Mouse (Mus musculus) left cerebral cortex, adult 9 months (tissue): Measurements from ENCODE around the gene Polg2.
A peak's percentile ranks its signal among the peaks of the same experiment; 100 is the strongest.
"Not testable (repeated sequence)": the region's sequence is repeated elsewhere in the genome, so short reads cannot be mapped to it uniquely, and the experiment has no call there.

Source experiments
- DNase-seq, 2 experiments: peaks; one replicate each; pipeline ENCODE4 v3.0.0; 2022; ENCODE audit warnings: low spot score in 2 of 2

The Polg2 gene

DNA sequence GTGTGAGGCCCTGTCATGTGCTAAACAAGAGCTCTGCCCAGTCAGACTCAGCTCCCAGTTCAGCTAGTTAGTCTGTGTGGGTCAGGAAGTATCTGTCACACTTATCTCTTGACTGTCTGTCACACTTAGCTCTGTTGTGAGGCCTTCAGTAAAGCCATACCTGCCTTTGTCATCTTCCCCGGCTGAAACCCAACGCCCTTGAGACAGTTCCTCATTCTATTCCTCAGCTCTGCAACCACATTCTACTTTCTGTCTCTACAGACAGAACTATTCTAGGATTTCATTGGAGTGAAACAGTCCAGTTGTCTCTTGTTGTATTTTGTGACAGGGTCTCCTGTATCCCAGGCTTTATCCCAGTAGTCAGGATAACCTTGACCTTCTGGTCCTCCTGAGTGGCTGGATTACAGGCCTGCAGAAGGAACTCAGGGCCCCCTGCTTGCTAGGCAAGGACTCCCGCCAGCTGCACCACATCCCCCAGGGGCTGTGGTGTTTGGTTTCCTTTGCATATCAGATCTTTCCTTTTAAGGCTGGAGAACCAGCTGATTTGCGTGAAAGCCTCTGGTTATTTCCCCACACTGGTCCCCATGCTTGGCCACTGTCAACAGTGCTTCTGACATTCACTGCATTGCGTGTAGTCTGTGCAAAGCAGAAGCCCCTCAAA, 17.1 kb downstream of the Polg2 start:
- peak in 1 of 2 experiments; percentile 33 for DNase-seq

DNA sequence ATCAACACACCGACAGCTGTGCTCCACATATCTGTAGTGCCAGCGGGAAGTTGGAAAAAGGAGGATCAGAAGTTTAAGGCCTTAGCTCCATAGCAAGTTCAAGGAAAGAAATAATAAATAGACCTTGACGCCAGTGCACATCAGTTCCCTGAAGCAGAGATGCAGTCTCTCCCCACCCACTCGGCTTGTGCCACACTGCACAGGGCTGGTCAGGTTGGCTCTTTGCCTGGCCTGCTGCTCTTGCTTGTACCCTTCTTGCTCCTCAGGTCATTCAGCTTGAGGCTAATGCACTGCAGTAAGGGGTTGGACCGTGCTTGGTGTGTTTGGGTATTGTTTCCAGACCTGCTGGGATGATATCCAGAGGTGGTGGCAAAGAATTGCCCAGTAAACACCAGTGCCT, 18.8 kb downstream of the Polg2 start:
- no peak for DNase-seq

DNA sequence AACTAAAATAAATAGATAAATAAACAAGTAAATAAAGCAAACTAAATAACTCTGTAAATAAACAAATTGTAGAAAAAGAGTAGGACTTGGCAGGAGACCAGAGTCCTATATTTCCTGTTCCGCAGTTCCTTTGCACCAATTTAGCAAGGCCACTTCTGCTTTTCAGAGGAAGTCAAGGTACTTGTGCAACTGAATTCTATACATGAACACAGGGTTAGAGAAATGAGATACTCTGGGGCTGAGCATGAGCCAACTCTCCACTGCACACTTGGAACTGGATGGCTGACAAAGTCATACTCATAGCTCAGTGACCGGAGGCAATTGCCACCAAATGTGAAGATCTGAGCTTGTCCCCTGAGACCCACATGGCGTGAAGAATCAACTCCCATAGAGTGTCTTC, 20.3 kb downstream of the Polg2 start:
- no peak for DNase-seq

DNA sequence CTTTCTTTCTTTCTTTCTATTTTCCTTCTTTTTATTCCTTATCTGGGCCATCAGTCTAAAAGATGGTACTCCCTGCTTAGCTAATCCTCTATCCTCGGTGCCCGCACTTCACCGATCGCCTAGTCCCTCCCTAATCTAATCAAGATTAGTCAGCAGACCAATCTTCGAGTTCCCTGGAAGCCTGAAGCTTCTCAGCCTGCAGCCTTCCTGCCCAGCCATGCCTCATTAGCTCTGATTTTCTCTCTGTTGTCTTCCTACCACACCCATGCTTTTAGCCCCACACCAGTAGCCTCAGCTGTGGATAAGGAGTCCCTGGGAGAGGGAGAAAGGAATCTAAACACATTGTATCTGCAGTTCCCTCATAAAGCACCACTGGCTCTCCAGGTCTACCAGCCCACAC, 23.8 kb downstream of the Polg2 start:
- no peak for DNase-seq

DNA sequence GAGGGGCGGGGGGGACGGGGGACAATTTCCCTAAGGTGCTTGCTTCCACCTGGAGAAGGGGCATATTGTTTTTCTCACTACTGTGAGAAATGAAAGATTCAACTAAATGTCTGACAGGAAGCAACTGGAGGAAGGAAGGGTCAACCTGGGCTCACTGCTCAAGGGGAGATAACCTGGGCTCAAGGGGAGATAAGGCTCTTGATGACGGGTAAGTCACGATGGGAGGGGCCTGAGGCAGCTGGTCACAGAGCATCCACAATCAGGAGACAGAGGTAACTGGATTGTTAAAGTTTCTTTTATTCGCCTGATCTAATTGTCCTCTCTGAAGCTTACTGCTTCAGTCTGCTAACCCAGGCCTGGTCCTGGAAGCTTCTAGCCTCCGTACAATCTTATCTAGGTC, 26.0 kb downstream of the Polg2 start:
- no peak for DNase-seq

DNA sequence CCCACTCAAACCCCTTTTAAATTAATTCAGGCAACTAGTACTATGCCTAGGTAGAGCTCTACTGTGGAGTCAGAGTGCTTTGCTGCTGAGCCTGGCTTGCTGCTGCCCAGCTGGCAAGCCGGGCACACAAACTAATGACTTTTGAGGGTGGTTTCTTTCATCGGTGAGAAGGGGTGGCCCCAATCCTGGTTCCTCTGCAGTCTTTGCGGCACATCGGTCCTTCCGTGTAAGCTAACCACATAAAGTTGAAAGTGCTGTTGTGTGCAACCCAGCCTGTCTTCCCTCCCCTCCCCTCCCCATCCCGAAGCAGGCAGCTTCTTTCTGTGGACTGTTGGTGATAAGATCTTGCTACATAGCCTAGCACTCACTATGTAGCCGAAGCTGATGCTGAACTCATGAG, 27.2 kb downstream of the Polg2 start:
- DNase-seq: no peak

DNA sequence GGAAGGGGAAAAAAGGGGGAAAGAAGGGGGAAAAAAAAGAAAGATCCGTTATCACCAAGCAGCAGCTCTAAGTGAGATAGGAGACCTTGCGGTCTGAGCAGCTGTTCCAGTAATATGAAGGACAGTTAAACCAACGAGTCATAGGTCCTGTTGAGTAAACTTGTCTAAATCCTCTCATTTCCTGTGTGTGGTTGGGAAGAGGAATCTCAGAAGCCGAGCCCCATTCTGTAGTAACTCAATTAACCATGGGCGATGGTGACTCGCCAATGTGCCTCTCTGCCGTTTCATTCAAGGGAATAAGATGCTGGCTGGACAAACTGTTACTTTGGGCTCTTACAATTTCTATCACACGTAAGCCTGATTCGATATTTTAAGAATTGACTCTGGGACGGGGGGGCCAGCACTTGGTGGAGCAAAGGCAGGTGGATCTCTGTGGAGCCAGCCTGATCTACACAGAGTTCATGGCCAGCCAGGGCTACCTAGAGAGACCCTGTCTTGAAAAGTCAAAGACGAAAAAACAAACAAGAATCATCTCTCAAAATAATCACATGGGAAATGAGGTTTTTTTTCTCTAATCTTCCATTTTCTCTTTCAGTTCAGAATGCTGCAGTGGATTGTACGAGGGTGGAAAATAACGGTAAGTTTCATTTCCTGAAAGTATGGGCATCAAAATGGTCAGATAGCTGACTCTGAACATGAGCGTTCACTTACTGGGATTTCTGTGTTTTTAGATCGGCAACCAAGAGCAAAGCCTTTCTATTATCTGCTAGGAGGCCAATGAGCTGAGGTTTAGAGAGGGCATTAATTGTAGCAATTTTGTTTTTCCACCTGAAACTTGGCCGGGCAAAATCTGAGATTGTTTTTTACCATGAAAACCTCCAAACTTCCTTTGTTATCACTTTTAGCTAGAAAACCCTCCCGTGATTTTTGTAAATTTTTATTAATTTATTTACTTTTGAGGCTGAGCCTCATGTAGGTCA, 28.0 kb downstream of the Polg2 start, which contains the start of gene Milr1:
Milr1 (plus strand) TSS at position 188 of the 980 bp plus-strand sequence.
- no peak for DNase-seq

DNA sequence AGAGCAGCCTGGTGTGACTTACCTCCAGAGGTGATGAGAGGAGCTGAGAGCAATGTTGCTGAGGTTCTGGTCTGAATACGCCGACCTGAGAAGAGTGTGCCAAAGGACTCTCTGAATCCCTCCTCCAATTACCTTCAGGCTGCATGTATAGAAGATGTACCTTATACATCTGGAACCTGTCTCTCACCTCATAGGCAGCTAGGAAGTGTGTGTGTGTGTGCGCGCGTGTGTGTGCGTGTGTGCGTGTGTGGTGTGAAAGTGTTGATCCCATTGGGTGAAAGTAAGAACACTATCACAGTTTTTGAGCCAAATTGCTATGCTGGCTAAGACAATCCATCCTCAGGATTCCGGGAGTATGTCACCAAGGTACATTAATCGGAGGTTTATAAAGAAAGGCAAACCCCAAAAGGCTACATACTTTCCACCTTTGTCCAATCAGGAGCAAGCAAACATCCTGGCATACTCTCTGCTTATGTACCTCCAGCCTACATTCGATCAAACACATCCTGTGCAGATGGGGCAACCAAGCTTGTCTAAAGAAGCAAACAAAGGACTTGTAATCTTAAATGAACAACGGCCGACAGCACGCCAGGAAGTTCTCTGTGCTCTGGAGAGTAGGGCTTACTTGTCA, 29.1 kb downstream of the Polg2 start, which contains the start of gene Pecam1:
Pecam1 (minus strand) TSS at position 508 of the 631 bp plus-strand sequence.
- DNase-seq: no peak

DNA sequence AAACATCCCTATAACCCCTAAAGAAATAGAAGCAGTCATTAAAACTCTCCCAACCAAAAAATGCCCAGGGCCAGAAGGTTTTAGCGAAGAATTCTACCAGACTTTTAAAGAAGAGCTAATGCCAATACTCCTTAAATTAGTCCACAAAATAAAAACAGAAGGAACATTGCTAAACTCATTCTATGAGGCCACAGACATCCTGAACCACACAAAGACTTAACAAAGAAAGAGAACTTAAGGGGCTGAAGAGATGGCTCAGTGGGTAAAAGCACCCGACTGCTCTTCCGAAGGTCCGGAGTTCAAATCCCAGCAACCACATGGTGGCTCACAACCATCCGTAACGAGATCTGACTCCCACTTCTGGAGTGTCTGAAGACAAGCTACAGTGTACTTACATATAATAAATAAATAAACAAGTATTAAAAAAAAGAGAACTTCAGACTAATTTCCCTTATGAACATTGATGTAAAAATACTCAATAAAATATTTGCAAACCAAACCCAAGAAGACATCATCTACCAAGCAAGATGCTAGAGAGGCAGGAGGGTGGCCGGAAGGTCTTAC, 29.7 kb downstream of the Polg2 start:
- not testable (repeated sequence) for DNase-seq

DNA sequence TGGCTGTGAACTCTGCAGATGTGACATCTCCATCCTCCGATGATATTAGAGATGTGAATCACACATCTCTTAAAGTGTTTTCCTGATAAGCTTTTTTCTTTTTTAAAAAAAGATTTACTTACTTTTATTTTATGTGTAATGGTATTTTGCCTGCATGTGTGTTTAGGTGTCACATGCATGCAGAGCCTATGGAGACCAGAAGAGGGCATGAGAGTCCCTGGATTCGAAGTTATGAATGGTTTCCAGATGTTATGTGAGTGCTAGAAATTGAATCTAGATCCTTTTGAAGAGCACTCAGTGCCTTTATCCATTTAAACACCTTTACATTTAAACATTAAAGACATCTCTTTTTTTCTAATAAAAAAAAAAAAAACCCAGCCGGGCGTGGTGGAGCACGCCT, 34.4 kb downstream of the Polg2 start:
- DNase-seq: no peak

DNA sequence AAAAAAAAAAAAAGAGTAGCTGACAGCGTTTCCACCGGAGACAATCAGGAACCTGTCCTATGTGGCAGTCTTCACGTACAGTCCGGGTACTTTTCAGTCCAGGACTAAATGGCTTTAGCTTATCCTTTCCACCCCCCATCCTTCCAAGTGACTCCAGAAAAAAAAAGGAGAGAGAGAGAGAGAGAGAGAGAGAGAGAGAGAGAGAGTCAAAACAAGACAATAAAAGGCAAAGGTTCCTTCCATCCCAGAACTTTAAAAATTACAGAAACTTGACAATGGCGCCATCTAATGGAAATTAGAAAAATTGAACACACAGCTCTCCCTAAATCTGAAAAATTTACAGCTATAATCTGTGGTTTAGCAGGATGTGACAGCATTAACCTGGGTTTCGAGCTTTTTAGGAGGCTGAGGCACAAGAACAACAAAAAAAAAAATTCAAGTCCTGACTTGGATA, 36.9 kb downstream of the Polg2 start:
- no peak for DNase-seq

DNA sequence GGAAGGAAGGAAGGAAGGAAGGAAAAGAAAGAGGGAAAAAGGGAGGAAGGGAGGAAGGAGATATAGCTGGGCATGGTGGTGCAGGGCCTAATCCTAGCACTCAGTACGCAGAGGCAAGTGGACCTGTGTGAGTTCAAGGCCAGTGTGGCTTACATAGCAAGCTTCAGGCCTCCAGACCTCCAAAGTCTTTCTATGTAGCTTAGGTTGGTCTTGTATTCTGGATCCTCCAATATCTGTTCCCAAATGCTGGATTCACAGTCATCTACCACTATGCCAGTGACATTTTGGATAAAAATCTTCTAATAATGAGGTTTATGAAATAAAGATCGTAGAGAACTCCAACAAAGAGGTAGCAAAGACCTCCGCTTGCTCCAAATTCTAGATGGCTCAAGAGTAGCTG, 37.5 kb downstream of the Polg2 start:
- no peak for DNase-seq

DNA sequence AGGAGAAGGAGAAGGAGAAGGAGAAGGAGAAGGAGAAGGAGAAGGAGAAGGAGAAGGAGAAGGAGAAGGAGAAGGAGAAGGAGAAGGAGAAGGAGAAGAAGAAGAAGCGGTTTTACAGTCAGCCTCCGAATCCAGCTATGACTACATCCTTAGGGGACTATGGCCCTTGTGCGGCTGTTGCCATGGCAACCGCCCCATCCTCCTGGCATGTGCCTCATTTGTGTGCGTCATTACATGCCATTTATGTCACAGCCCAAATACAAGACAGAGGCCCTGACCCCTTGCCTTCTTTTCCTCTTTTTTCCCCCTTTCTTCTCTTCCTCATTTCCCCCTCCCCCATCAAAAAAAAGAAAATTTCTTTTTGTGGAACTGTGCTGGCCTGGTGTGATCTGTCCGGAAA, 38.1 kb downstream of the Polg2 start:
- DNase-seq: no peak

DNA sequence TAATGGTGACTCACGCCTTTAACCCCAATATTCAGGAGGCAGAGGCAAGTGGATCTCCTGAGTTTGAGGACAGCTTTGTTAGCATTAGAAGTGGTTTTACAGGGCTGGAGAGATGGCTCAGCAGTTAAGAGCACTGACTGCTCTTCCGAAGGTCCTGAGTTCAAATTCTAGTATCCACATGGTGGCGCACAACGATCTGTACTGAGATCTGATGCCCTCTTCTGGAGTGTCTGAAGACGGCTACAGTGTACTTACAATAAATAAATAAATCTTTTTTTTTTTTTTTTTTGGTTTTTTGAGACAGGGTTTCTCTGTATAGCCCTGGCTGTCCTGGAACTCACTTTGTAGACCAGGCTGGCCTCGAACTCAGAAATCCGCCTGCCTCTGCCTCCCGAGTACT, 38.6 kb downstream of the Polg2 start:
- DNase-seq: not testable (repeated sequence)

DNA sequence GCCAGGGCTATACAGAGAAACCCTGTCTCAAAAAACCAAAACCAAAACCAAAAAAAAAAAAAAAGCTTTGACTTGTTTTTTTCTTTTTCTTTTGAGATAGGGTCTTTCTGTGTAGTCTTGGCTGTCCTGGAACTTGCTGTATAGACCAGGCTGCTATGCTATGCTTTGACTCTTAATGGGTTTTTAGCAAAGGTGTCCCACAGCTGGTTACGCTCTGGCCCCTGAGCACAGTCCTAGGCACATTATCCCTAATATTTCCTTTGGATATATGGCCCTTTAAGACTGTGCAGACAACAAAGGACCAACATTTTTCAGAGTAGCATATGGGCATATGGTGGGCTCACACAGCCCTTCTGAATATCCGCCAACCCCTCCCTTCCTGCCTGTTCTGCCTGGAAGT, 40.2 kb downstream of the Polg2 start:
- no peak for DNase-seq

DNA sequence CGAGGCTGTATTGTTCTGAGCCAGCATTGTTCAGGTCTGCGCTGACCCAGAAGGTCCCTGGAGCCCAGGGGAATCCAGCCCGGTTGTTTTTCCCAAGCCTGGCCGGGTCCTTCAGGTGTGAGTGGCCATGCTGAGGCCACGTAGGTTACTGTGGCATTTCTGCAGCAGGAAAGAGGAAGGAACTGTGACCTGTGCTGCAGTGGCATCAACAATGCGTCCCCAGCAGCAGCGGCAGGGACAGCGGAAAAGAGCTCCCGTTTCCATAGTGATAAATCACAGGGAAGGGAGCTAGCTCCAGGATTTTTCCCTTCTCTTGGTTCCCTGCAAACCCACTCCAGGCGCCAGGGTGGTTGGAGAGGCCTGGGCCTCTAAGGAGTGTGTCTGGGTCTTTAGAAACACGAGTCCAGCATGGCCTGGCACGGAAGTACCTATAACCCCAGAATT, 42.1 kb downstream of the Polg2 start:
- DNase-seq: peak in 1 of 2 experiments; percentile 43

DNA sequence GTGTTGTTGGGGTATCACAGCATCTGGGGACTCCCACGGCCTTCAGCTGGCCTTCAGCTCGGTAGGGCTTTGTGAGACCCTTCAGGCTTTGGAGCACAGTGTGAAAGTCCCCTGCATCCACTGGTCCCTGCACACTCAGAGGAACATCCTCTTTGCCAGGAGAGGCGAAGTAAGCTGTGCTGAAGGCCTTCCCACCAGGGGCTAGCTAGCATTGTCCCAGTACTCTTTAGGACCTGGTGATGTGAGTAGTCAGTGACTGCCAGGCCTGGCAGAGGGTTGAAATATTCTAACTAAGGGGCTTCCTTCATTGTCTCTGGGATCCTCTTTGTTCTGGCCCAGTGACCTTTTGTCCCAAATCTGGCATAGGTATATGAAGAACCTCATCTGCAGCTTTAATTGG, 42.7 kb downstream of the Polg2 start:
- DNase-seq: no peak

DNA sequence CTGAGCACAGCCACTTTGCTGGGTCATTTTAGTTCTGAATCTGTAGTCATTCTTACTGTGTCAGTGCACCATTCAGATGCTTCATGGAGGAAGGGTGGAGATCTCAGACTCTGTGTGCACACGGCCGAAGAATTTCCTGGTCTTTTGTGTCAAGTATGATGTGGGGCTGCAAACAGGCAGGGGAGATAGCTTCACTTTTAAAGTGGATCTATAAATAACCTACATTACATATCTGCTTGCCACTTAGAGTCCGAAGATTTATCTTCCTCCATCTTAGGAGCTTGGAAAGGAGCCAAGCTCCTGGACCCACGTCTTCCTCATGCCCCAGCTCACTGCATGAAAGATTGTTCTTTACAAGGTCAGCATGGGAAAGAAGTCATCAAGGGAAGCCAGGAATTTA, 48.6 kb downstream of the Polg2 start:
- no peak for DNase-seq

DNA sequence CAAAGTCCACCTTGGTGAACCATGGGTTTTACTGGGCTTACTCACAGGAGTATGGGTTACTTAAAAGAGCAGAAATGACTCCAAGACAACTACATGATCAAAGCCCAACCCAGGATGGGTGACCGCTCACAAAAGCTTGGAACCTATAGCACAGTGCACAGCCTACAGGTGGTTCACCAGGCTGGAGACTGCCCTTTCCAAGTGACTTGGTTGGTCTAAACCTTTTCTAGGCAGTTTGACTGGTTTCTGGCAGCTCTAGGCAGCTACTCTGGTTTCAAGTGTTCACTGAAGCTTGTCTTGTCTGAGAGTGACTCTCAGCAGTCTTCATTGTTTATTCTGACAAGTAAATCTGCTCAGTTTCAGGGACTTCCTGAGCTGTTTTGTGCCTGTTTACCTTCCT, 49.7 kb downstream of the Polg2 start:
- no peak for DNase-seq

DNA sequence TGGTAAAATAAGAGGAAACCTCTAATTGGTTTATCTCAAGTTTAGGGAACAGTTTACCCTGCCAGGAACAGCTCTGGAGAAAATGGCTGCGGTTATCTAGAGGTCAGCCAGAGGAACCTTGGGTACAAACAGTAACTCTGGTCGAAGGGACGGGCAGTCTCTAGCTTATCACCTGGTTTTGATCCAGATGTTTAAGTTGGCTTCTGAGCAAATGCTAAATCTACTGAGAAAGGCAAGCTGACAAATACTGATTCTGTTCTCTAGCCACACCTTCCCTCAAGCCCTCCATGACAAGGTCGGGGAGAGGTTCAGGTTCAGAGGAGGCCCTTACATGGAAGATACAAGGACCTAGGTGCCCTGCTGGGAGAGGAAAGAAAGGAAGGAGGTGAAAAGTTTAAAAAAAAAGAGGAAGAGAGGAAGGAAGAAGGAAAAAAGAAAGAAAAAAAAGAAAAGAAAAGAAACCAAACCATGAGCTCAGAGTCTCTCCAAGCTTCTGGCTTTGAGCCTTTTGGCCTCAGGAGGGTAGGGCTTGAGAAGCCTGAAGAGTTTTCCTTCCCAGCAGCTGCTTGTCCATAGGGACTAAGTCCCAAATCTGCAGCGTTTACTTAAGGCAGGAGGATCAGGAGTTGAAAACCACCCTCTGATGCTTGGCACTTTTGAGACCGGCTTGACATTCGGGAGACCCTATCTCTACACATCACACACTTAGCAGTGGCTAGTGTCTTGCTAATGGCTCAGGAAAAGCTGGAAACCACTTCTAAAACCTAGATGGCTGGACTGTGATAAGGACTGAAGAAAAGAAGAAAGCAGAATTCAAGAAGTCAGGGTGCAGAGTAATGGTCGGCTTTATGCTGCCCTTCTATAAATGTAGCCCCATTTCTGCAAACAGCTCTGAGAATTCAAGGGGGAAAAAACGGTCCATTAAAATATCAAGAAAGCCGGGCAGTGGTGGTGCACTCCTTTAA, 50.7 kb downstream of the Polg2 start:
- DNase-seq: no peak

DNA sequence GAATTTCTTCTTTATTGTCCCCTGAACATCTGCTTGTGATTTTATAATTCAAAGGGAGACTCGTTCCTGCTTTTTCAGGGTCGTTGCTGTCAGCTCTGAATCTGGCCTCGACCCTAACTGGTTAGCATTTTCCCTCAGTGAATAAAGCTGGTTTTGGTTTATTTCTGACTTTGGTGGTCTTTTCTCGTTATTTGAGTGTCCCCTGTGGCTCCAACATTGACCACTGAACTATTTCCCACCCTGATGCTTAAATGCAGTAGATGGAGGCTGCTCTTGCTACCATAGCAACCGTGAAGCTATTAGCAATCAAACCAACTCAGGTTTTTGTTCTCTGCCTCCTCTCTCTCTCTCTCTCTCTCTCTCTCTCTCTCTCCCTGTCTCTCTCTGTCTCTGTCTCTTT, 51.4 kb downstream of the Polg2 start:
- DNase-seq: no peak
